Mouse (Mus musculus): ENCODE results near the gene Tef. TPM values are rescaled to one million over a fixed set of nuclear protein-coding genes. Genes with fewer than 3 reads are reported as not detected.

The Tef gene
- total and polyA plus RNA-seq, 3 experiments: 12.3 to 21.7 TPM; not detected in 1

DNA sequence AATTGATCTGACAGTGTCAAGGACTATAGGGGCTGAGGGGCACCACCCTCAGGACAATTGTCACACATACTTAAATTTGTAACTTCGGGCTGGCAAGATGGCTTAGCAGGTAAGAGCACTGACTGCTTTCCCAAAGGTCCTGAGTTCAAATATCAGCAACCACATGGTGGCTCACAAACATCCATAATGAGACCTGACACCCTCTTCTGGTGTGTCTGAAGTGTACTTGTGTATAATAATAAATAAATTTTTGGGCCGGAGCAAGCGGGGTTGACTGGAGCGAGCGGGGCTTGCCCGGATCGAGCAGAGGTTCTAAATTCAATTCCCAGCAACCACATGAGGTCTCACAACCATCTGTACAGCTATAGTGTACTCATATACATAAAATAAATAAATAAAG lies 38.1 kb downstream of the Tef start:
- DNase-seq (ENCODE audit: low read depth, low spot score): no peak
- H3K27ac ChIP-seq (ENCODE audit: control insufficient read depth, low read depth, low read length): no peak overlapping the region
- no peaks in the 10 kb centered on the region for H3K27me3 ChIP-seq (ENCODE audit: control insufficient read depth in 1 of 2, insufficient read depth in 2 of 2, low read length in 2 of 2)

GRCm38 (mm10) chr15:81842275-81842674 lies 40.1 kb downstream of the Tef start:
- Histone ChIP-seq H3K79me2 (ENCODE audit: control insufficient read depth, insufficient read depth, low read length, poor library complexity) (no peaks in the 10 kb centered on the region), H3K4me3 (ENCODE audit: control insufficient read depth in 1 of 2, insufficient read depth in 1 of 2, low read depth in 2 of 2, low read length in 2 of 2) (no peak overlapping the region), H3K4me1 (ENCODE audit: control insufficient read depth in 1 of 2, insufficient read depth in 2 of 2, low read length in 2 of 2) (peaks cover 7 to 12% of the 10 kb centered on the region in 2 experiments), H3K9me3 (replicated peaks; ENCODE audit: insufficient read depth, low read length) (no peaks in the 10 kb centered on the region), H3K36me3 (ENCODE audit: control insufficient read depth in 1 of 2, insufficient read depth in 2 of 2, low read length in 2 of 2) (no peaks in the 10 kb centered on the region), H3K27ac (ENCODE audit: control insufficient read depth, low read depth, low read length) (no peak overlapping the region), H3K9ac (ENCODE audit: control insufficient read depth, low read depth, low read length, poor library complexity, severe bottlenecking) (no peak overlapping the region), H3K27me3 (ENCODE audit: control insufficient read depth in 1 of 2, insufficient read depth in 2 of 2, low read length in 2 of 2) (no peaks in the 10 kb centered on the region)
- no peak for DNase-seq (ENCODE audit: low read depth, low spot score)
- no peak for TF ChIP-seq POLR2A (IDR thresholded peaks at IDR 0.05; ENCODE audit: control insufficient read depth in 1 of 2, insufficient read depth in 1 of 2, low read depth in 1 of 2, low read length in 2 of 2, poor library complexity in 1 of 2)
- TF ChIP-seq NRF1 (IDR thresholded peaks at IDR 0.05; ENCODE audit: insufficient read depth, low read depth, low read length, poor library complexity, severe bottlenecking): no peak
- TF ChIP-seq ZKSCAN1 (IDR thresholded peaks at IDR 0.05; ENCODE audit: low read depth, low read length): no peak
- no peak for TF ChIP-seq BHLHE40 (IDR thresholded peaks at IDR 0.05; ENCODE audit: borderline replicate concordance, low read depth, low read length)
- no peak for TF ChIP-seq MYB (IDR thresholded peaks at IDR 0.05; ENCODE audit: low read depth, low read length)
- no peak for TF ChIP-seq TAL1 (IDR thresholded peaks at IDR 0.05; ENCODE audit: low read length)
- no peak for TF ChIP-seq CTCF (IDR thresholded peaks at IDR 0.05 in 2 of 3, conservative IDR thresholded peaks at IDR 0.05 in 1 of 3; ENCODE audit: control insufficient read depth in 1 of 3, insufficient read depth in 1 of 3, low read depth in 2 of 3, low read length in 3 of 3, poor library complexity in 1 of 3, severe bottlenecking in 1 of 3)
- no peak for TF ChIP-seq TBP (IDR thresholded peaks at IDR 0.05; ENCODE audit: low read depth, low read length)
- TF ChIP-seq TCF12 (IDR thresholded peaks at IDR 0.05; ENCODE audit: low read depth, low read length): no peak
- no peak for TF ChIP-seq JUND (IDR thresholded peaks at IDR 0.05; ENCODE audit: low read depth, low read length)
- no peak for TF ChIP-seq HCFC1 (IDR thresholded peaks at IDR 0.05; ENCODE audit: low read depth, low read length)
- TF ChIP-seq MAX (IDR thresholded peaks at IDR 0.05; ENCODE audit: low read length): no peak
- TF ChIP-seq NELFE (IDR thresholded peaks at IDR 0.05; ENCODE audit: low read depth, low read length): no peak
- no peak for TF ChIP-seq MAFK (IDR thresholded peaks at IDR 0.05; ENCODE audit: borderline replicate concordance, low read depth, low read length)
- no peak for TF ChIP-seq RAD21 (IDR thresholded peaks at IDR 0.05; ENCODE audit: low read depth, low read length)

More for the DNA sequence above, 38.1 kb downstream of the Tef start:
- peaks cover 17 to 20% of the 10 kb centered on the region in 2 experiments for H3K4me1 ChIP-seq (ENCODE audit: control insufficient read depth in 1 of 2, insufficient read depth in 2 of 2, low read length in 2 of 2)
- peaks cover 0 to 3% of the 10 kb centered on the region in 2 experiments; a peak in 1 of 4 replicates for H3K36me3 ChIP-seq (ENCODE audit: control insufficient read depth in 1 of 2, insufficient read depth in 2 of 2, low read length in 2 of 2)
- no peak overlapping the region for H3K4me3 ChIP-seq (ENCODE audit: control insufficient read depth in 1 of 2, insufficient read depth in 1 of 2, low read depth in 2 of 2, low read length in 2 of 2)
- H3K79me2 ChIP-seq (ENCODE audit: control insufficient read depth, insufficient read depth, low read length, poor library complexity): no peaks in the 10 kb centered on the region; the same call in 1 of the 2 replicates
- no peak for TF ChIP-seq MYB (IDR thresholded peaks at IDR 0.05; ENCODE audit: low read depth, low read length)
- TF ChIP-seq ZKSCAN1 (IDR thresholded peaks at IDR 0.05; ENCODE audit: low read depth, low read length): no peak
- no peak for TF ChIP-seq POLR2A (IDR thresholded peaks at IDR 0.05; ENCODE audit: control insufficient read depth in 1 of 2, insufficient read depth in 1 of 2, low read depth in 1 of 2, low read length in 2 of 2, poor library complexity in 1 of 2)
- TF ChIP-seq BHLHE40 (IDR thresholded peaks at IDR 0.05; ENCODE audit: borderline replicate concordance, low read depth, low read length): no peak
- no peak for TF ChIP-seq JUND (IDR thresholded peaks at IDR 0.05; ENCODE audit: low read depth, low read length)
- no peak for TF ChIP-seq CHD1 (IDR thresholded peaks at IDR 0.05; ENCODE audit: low read depth, low read length)
- TF ChIP-seq TBP (IDR thresholded peaks at IDR 0.05; ENCODE audit: low read depth, low read length): no peak
- TF ChIP-seq ELF1 (IDR thresholded peaks at IDR 0.05; ENCODE audit: low read depth, low read length): no peak
- TF ChIP-seq MAFK (IDR thresholded peaks at IDR 0.05; ENCODE audit: borderline replicate concordance, low read depth, low read length): no peak
- no peak overlapping the region for H3K9ac ChIP-seq (ENCODE audit: control insufficient read depth, low read depth, low read length, poor library complexity, severe bottlenecking)
- H3K9me3 ChIP-seq (replicated peaks; ENCODE audit: insufficient read depth, low read length): no peaks in the 10 kb centered on the region

Data from MEL (cell line).